Mouse (Mus musculus): ENCODE results near the gene B4galnt4. TPM values are rescaled to one million over a fixed set of nuclear protein-coding genes. Genes with fewer than 3 reads are reported as not detected.
A peak's percentile ranks its signal among the peaks of the same experiment; 100 is the strongest.
"Not testable (repeated sequence)": the region's sequence is repeated elsewhere in the genome, so short reads cannot be mapped to it uniquely, and the experiment has no call there.

The B4galnt4 gene
- polyA plus RNA-seq (2016; fragmentation: Nextera tagmentation; extraction: Ambion mirVana) = 37.3 and 40.1 TPM in 2 replicates

DNA sequence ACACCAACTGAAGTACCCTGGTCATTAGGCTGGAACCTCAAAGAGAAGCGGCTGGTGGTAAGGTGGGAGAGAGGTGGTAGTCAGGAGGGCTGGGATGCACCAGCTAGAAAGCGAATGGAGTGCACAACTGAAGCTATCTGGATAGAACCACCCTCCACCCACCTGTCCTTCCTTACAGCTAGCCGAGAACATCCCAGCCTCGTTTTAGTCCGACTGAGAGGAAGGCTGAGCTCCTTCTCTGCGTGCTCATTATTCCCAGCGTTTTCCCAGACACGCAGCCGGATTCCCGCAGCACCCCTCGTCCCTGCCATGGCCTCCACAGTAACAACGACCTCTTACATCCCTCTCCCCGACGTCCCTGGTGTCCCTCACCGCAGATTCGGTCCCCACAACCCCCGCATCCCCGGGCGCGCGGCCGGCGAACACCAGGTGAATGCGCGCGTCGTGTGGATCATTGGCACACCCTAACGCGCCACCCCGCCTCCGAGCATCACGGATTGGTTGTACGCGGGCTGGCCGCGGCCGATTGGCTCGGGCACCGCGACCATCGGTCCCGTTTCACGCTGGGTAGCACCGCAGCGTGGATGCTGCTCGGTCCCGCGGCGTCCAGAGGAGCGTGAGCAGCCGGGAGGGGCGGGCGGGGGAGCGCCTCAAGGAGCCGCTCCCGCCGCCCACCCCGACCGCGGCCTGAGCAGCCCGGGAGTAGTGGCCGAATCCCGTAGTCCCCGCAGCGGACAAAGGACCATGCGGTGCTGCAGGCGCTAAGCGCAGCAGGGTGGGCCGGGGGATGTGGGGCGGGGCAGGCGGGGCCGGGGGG, at the start of gene B4galnt4:
Gene B4galnt4, plus strand, starts transcription at position 679 of the 817 bp plus-strand sequence.
- Histone ChIP-seq H3K9ac (replicated peaks) (peak within 1 kb of the TSS; percentile 94), H3K36me3 (peaks cover 22% of the 10 kb centered on the region), H3K27me3 (no peaks in the 10 kb centered on the region), H3K9me3 (no peaks in the 10 kb centered on the region), H3K27ac (peak within 1 kb of the TSS; percentile 75), H3K4me1 (replicated peaks) (peaks cover 15% of the 10 kb centered on the region), H3K4me2 (peak within 1 kb of the TSS; percentile 93), H3K4me3 (replicated peaks) (peak within 1 kb of the TSS; percentile 85)
- WGBS = under 1% methylated on average over 71 of the region's 72 CpGs
- ATAC-seq (ENCODE audit: insufficient number of reproducible peaks, insufficient read depth, low FRiP score, low TSS enrichment, low read depth) = peak; percentile 97

- no peak for ATAC-seq (ENCODE audit: insufficient number of reproducible peaks, insufficient read depth, low FRiP score, low TSS enrichment, low read depth)
- H3K4me1 ChIP-seq (replicated peaks) = peaks cover 32% of the 10 kb centered on the region
- WGBS = 93% methylated on average over 7 of the region's 7 CpGs
- no peaks in the 10 kb centered on the region for H3K36me3 ChIP-seq
- no peaks in the 10 kb centered on the region for H3K27me3 ChIP-seq
- no peaks in the 10 kb centered on the region for H3K9me3 ChIP-seq
- no peak overlapping the region for H3K4me3 ChIP-seq (replicated peaks)
- peak overlapping the region; percentile 84 for H3K27ac ChIP-seq
- H3K9ac ChIP-seq (replicated peaks) = peak overlapping the region; percentile 67; the same call in 1 of the 2 replicates
- H3K4me2 ChIP-seq = peak overlapping the region; percentile 64
Observed at GRCm38 (mm10) chr7:141011238-141011770, 49.6 kb upstream of the B4galnt4 start.

DNA sequence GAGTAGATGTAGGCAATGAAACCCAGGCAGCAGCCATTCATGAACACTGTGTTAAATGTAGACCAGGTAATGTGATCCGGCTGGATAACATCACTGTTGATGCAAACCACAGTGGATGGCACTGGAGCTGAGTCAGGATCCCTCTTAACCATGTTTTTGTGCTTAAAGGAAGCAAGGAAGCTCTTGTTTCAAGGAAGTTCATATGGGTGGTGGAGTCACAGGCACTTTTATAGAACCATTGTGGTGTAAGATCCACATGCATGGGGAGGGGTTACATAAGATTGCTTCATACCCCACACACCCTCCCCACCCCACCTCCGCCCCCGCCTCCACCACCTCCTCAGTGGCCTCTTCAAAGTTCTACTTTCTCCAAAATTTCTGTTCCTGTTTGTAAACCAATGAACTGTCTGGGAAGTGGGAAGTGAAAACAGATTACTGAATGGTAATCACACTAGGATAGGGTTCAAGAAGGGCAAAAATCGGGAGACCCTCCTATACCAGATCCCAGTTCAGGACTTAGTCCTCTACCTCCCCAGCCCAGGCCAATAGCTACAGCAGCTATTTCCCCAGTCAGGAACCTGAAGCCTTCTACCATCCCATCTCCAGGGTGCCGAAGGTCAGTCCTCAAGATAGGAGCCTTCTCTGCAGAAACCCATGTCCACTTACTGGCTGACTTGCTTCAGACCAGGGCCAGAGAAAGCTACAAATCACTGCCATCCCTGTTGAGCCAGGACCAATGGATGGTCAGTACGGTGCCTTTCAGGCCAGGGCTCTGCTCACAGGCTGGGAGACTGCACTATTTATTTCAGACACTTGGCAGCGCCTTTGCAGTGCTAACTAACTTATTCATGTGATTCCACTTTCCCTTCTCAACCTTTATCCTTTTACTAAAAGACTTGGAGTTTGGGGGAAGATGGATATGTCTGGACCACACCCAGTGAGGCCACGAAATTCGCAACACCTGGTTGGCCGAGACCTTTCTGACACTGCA, 43.9 kb upstream of the B4galnt4 start:
- H3K27me3 ChIP-seq = no peaks in the 10 kb centered on the region
- no peaks in the 10 kb centered on the region for H3K9me3 ChIP-seq
- H3K9ac ChIP-seq (replicated peaks) = no peak overlapping the region
- no peak overlapping the region for H3K4me2 ChIP-seq
- no peaks in the 10 kb centered on the region for H3K36me3 ChIP-seq
- H3K27ac ChIP-seq = no peak overlapping the region
- WGBS = 84% methylated on average over 10 of the region's 10 CpGs
- H3K4me3 ChIP-seq (replicated peaks) = no peak overlapping the region
- H3K4me1 ChIP-seq (replicated peaks) = no peaks in the 10 kb centered on the region
- ATAC-seq (ENCODE audit: insufficient number of reproducible peaks, insufficient read depth, low FRiP score, low TSS enrichment, low read depth) = no peak

DNA sequence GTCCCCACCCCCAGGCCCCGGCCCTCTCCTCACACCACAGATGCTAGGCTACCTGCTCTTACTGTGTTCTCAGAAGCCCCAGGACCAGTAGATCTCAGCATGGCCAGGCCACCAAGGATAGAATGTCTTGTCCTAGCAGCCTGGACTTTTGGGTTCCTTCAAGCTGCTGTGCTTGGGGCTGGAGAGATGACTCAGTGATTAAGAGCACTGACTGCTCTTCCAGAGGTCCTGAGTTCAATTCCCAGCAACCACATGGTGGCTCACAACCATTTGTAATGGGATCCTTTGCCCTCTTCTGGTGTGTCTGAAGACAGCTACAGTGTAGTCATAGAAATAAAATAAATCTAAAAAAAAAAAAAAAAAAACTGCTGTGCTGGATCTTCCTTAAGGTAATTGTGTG, 43.1 kb upstream of the B4galnt4 start, which contains the start of gene Ifitm6:
Gene Ifitm6, minus strand, starts transcription at position 101 of the 400 bp plus-strand sequence.
- H3K9ac ChIP-seq (replicated peaks); H3K27me3 ChIP-seq; H3K36me3 ChIP-seq; ATAC-seq (ENCODE audit: insufficient number of reproducible peaks, insufficient read depth, low FRiP score, low TSS enrichment, low read depth); H3K9me3 ChIP-seq; H3K4me2 ChIP-seq; H3K27ac ChIP-seq; H3K4me3 ChIP-seq (replicated peaks); H3K4me1 ChIP-seq (replicated peaks): not testable (repeated sequence)
- WGBS = 96% methylated on average over 1 of the region's 1 CpGs

GRCm38 (mm10) chr7:141019028-141019427, 41.9 kb upstream of the B4galnt4 start:
- no peaks in the 10 kb centered on the region for H3K27me3 ChIP-seq
- H3K36me3 ChIP-seq = no peaks in the 10 kb centered on the region
- WGBS = 91% methylated on average over 5 of the region's 5 CpGs
- no peak for ATAC-seq (ENCODE audit: insufficient number of reproducible peaks, insufficient read depth, low FRiP score, low TSS enrichment, low read depth)
- H3K9ac ChIP-seq (replicated peaks) = no peak overlapping the region
- no peak overlapping the region for H3K4me3 ChIP-seq (replicated peaks)
- H3K9me3 ChIP-seq = no peaks in the 10 kb centered on the region
- H3K27ac ChIP-seq = no peak overlapping the region
- no peaks in the 10 kb centered on the region for H3K4me1 ChIP-seq (replicated peaks)
- no peak overlapping the region for H3K4me2 ChIP-seq

DNA sequence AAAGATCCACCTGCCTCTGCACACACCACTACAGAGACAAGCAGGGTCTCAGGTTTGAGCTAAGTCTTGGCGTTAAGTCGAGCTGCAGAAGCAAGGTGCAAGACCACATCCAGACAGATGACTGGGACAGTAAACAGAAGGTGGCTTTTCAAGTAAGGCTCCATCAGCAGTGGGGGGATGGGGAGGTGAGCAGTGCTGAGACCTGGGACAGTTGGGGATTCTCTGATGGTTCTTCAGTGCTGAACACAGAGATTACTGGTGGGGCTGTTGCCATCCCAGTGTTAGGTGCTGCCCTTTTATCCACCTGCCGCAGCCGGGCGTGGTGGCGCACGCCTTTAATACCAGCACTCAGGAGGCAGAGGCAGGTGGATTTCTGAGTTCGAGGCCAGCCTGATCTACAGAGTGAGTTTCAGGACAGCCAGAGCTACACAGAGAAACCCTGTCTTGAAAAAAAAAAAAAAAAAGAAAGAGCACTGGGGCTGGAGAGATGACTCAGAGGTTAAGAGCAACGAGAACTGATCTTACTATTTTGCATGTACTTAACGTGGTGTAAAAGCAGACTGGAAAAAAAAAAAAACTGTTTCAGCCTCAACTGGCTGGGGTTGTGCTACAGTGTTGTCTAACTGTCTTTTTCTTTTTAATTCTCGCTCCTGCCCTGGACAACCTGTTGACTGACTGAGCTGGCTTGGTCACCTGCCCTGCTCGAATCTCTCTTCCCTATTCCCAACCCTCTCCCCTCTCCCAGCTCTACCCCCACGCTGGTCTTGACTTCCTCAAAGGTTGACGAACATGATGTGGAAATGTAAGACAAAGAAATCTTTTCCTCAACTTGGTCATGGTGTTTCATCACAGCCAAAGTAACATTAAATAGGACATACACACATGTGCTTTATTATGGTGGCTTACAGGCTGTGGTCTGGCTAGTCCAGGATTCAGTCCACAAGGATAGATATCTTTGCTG, 39.1 kb upstream of the B4galnt4 start:
- Histone ChIP-seq H3K27ac (no peak overlapping the region), H3K9ac (replicated peaks) (no peak overlapping the region), H3K27me3 (no peaks in the 10 kb centered on the region), H3K4me1 (replicated peaks) (peaks cover 3% of the 10 kb centered on the region; the same call in 1 of the 2 replicates), H3K9me3 (no peaks in the 10 kb centered on the region), H3K36me3 (no peaks in the 10 kb centered on the region), H3K4me2 (no peak overlapping the region), H3K4me3 (replicated peaks) (no peak overlapping the region)
- 82% methylated on average over 14 of the region's 14 CpGs for WGBS
- ATAC-seq (ENCODE audit: insufficient number of reproducible peaks, insufficient read depth, low FRiP score, low TSS enrichment, low read depth) = no peak

DNA sequence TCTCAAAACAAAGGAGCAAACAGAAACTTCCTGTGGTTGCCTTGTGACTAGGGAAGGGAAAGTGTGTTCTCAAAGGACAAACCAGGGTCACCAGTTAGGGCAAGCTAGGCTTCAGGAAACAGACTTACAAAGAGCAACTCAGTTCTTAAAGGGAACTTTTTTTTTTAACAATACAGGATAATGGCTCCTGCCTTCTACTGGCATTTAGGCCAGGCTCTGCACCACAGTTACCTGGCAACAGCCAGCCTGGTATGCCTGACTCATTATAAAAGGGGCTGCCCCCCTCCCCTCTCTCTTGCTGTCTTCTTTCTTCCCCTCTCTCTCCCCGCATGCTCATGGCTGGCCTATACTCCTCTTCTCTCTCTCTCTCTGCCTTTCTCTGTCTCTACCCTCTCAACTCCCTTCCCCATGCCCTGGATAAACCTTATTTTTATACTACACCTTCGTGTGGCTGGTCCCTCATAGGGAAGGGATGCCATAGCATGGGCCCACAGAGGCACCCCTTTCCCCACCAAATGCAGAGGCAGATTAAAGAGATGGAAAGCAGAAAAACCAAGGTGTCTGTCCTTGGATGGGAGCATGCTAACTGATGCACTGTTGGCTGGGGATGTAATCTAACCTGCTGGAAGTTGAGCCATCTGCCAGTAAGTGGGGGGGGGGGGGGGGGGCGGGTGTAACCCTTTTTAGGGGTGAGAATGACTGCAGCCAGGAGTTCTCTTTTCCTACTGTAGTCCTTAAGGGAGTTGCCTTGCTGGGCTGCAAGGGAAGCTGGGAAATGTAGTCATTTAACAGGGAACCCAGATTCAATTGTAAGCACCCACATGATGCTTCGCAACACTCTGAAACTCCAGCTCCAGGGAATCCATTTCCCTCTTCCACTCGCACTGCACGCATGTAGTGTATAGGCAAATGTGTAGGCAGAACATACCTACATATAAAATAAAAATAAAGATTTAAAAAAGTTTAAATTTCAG, 35.8 kb upstream of the B4galnt4 start:
- no peak overlapping the region for H3K4me3 ChIP-seq (replicated peaks)
- H3K27me3 ChIP-seq = no peaks in the 10 kb centered on the region
- no peak overlapping the region for H3K4me2 ChIP-seq
- peak overlapping the region; percentile 14; the same call in 1 of the 2 replicates for H3K27ac ChIP-seq
- ATAC-seq (ENCODE audit: insufficient number of reproducible peaks, insufficient read depth, low FRiP score, low TSS enrichment, low read depth) = no peak
- H3K9me3 ChIP-seq = no peaks in the 10 kb centered on the region
- WGBS = 50% methylated on average over 6 of the region's 6 CpGs
- H3K4me1 ChIP-seq (replicated peaks) = peaks cover 3% of the 10 kb centered on the region; the same call in 1 of the 2 replicates
- no peak overlapping the region for H3K9ac ChIP-seq (replicated peaks)
- H3K36me3 ChIP-seq = no peaks in the 10 kb centered on the region

GRCm38 (mm10) chr7:141026097-141026739, 34.7 kb upstream of the B4galnt4 start:
- no peak for ATAC-seq (ENCODE audit: insufficient number of reproducible peaks, insufficient read depth, low FRiP score, low TSS enrichment, low read depth)
- H3K4me3 ChIP-seq (replicated peaks) = no peak overlapping the region
- no peaks in the 10 kb centered on the region for H3K9me3 ChIP-seq
- H3K27me3 ChIP-seq = no peaks in the 10 kb centered on the region
- no peak overlapping the region for H3K9ac ChIP-seq (replicated peaks)
- no peak overlapping the region for H3K27ac ChIP-seq
- 66% methylated on average over 6 of the region's 6 CpGs for WGBS
- no peak overlapping the region for H3K4me2 ChIP-seq
- no peaks in the 10 kb centered on the region for H3K36me3 ChIP-seq
- peaks cover 3% of the 10 kb centered on the region; the same call in 1 of the 2 replicates for H3K4me1 ChIP-seq (replicated peaks)

DNA sequence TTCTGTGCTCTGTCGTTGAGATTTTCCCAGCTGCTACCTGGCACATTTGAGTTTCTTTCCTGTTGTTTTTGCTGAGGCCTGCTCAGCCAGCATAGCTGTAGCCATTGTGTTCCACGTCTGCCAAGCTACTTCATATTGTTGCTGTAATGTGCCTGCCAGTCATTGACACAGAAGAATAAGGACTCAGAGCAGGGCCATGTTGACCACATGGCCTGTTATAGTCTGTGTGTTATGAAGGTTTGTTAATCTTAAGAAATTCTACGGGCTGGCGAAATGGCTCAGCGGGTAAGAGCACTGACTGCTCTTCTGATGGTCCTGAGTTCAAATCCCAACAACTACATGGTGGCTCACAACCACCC, 34.2 kb upstream of the B4galnt4 start:
- no peak overlapping the region for H3K4me2 ChIP-seq
- no peak overlapping the region for H3K4me3 ChIP-seq (replicated peaks)
- H3K27ac ChIP-seq = no peak overlapping the region
- peaks cover 3% of the 10 kb centered on the region; the same call in 1 of the 2 replicates for H3K4me1 ChIP-seq (replicated peaks)
- no peaks in the 10 kb centered on the region for H3K27me3 ChIP-seq
- H3K36me3 ChIP-seq = no peaks in the 10 kb centered on the region
- H3K9ac ChIP-seq (replicated peaks) = no peak overlapping the region
- H3K9me3 ChIP-seq = no peaks in the 10 kb centered on the region
- ATAC-seq (ENCODE audit: insufficient number of reproducible peaks, insufficient read depth, low FRiP score, low TSS enrichment, low read depth) = no peak
- WGBS = 69% methylated on average over 5 of the region's 5 CpGs

Data from limb, embryonic 12.5 days (tissue).